Mouse (Mus musculus): Measurements from ENCODE around the gene Nell2.

DNA sequence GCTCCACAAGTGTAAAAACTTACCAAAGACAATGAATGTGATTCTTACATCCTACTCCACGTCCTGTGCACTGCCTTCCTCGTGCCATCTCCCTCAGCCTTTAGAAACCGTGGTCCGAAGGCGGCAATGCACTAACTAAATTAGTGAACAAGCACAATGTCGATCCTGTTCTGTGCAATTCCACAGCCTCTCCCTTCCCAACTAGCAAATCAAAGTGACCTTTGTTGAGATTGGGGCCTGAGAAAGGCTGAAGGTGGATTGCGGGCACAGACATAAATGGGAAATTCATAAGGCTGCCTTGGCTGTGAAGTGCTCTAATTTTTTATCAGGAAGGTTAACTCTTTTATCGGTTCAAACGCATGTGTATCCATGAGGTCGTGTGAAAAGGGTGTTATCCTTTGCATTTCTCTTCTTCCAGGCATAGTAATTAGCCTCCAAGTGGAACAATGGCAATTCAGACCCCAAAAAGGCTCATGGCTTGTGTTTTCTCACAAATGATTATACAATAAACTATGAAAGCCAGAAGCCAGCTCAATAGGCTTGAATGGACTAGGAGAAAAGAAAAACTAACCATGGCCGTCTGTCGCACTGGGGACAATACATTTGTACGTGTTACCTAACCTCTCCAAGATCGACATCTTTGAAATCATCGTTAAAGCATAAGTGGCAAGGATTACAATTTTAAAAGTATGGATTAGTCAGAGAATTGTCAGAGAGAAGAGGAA lies 106.0 kb downstream of the Nell2 start:
- no peak for TF ChIP-seq CTCF (IDR thresholded peaks at IDR 0.05; ENCODE audit: extremely low read depth, insufficient read length, insufficient replicate concordance, low read depth, low read length)
- TF ChIP-seq POLR2A (IDR thresholded peaks at IDR 0.05; ENCODE audit: low read depth, low read length), result no peak

All from small intestine, adult 2 months (tissue).